Mouse (Mus musculus): ENCODE data around the gene Trpv2. TPM values are rescaled to one million over a fixed set of nuclear protein-coding genes. Genes with fewer than 3 reads are reported as not detected.

Gene Trpv2
- polyA plus RNA-seq, 1 experiment = 11.2 TPM

DNA sequence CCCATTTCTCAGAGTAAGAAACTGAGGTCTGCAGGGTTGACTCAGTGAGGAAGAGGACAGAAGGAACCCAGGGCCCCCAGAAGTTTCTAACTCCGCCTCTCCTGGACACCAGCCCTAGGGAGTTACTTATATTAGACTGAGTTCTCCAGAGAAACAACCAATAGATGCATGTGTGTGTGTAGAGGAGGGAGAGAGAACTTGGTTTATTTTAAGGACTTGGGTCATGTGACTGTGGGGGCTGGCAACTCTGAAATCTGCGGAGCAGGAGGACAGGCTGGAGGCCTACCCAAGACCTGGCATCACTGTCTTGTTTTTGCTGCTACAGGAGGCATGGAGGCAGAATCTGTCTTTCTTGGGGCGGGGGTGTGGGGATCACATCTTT, 62.5 kb downstream of the Trpv2 start:
- TF ChIP-seq GATA1 (IDR thresholded peaks at IDR 0.05; ENCODE audit: borderline replicate concordance, low read length) = no peak
- no peak for TF ChIP-seq FLI1 (IDR thresholded peaks at IDR 0.05; ENCODE audit: low read length)

DNA sequence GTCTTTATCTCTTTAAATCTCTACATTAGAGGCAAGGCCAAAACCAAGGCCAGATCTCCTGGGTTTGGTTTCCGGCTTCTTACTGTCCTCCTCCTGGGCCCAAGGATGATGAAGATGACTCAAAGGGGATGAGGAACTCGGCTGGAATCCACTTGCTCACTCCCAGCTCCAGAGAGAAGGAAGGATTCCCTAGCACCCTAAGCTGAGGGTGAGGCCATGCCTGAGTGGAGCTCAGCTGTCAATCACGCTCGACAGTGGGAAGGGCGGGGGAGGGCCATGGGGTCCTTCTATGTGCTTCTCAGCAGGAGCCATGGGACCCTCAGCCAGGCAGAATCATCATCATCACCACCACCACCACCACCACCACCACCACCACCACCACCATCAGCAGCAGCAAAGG, 63.1 kb downstream of the Trpv2 start:
- H3K4me3 ChIP-seq (replicated peaks) = no peak overlapping the region
- peaks cover 7% of the 10 kb centered on the region for H3K27me3 ChIP-seq (replicated peaks)
- peaks cover 62% of the 10 kb centered on the region for H3K4me1 ChIP-seq
- H3K9me3 ChIP-seq = no peaks in the 10 kb centered on the region
- peaks cover 2% of the 10 kb centered on the region for H3K36me3 ChIP-seq (replicated peaks; ENCODE audit: low read length)
- TF ChIP-seq FLI1 (IDR thresholded peaks at IDR 0.05; ENCODE audit: low read length) (no peak), GATA1 (IDR thresholded peaks at IDR 0.05; ENCODE audit: borderline replicate concordance, low read length) (no peak)

More for the DNA sequence above, 62.5 kb downstream of the Trpv2 start:
- H3K36me3 ChIP-seq (replicated peaks; ENCODE audit: low read length) = peaks cover 2% of the 10 kb centered on the region
- H3K4me1 ChIP-seq = peaks cover 56% of the 10 kb centered on the region
- peaks cover 7% of the 10 kb centered on the region for H3K27me3 ChIP-seq (replicated peaks)
- no peak overlapping the region for H3K4me3 ChIP-seq (replicated peaks)
- H3K9me3 ChIP-seq = no peaks in the 10 kb centered on the region

DNA sequence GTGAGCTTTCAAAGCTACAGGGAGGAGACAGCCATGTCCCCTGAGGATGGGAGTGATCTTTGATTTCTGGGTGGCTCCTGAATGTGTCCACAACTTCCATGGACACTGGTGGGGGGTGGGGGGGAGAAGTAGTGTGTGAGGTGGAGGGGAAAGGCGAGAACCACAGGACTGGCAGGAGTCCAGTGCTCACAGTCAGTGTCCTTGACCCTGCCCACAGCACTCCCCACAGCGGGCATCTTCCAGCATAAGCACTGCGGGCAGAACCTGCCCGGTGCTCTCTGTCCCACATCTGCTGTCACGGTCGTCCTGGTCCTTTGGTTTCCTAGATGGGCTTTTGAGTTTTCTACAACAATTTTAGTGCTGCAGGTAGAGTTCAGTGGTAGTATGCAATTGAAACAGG, 63.5 kb downstream of the Trpv2 start:
- Histone ChIP-seq H3K27me3 (replicated peaks) (peaks cover 7% of the 10 kb centered on the region), H3K4me3 (replicated peaks) (no peak overlapping the region), H3K9me3 (no peaks in the 10 kb centered on the region), H3K36me3 (replicated peaks; ENCODE audit: low read length) (peaks cover 2% of the 10 kb centered on the region), H3K4me1 (peaks cover 66% of the 10 kb centered on the region)
- TF ChIP-seq FLI1 (IDR thresholded peaks at IDR 0.05; ENCODE audit: low read length) (no peak), GATA1 (IDR thresholded peaks at IDR 0.05; ENCODE audit: borderline replicate concordance, low read length) (no peak)

DNA sequence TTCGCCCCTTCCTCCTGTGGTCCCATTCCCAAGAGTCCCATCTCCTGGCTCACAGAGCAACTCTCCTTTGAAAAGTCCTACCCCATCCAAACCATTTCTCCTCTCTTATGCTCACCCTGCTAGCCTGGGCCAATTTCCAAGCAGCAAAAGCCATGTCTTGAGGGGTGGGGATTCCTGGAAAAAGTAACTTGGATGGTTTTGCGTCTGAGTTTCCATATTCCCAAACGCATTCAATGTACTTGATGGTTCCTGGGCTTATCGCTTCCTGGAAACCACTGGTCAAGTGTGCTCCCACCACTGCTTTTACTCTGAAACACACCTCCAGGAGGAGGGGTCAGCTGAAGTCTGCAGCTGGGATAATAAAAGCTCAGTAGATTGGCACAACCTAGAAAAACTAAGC, 64.1 kb downstream of the Trpv2 start:
- no peak overlapping the region for H3K4me3 ChIP-seq (replicated peaks)
- no peaks in the 10 kb centered on the region for H3K9me3 ChIP-seq
- H3K4me1 ChIP-seq = peaks cover 72% of the 10 kb centered on the region
- H3K36me3 ChIP-seq (replicated peaks; ENCODE audit: low read length) = peaks cover 5% of the 10 kb centered on the region
- peaks cover 7% of the 10 kb centered on the region for H3K27me3 ChIP-seq (replicated peaks)
- TF ChIP-seq FLI1 (IDR thresholded peaks at IDR 0.05; ENCODE audit: low read length) (no peak), GATA1 (IDR thresholded peaks at IDR 0.05; ENCODE audit: borderline replicate concordance, low read length) (no peak)

DNA sequence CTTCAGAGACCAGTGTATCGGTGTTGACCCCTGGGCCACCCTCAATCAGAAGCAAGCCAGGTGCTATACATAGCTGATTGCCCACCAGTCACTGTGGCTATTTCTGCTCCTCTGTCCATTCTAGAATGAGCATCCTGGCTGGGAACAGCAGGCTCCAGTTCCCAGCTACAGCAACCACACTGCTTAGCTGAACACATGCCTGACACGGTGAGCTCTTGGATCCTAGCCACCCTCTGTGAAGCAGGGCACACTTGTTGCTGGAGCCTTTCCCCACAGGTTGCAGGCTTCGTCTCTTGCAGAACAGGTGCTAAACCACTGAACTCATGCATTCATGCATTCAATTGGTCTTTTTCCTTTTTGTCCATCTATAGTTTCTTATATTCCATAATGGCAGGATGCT, 66.1 kb downstream of the Trpv2 start:
- Histone ChIP-seq H3K27me3 (replicated peaks) (peaks cover 7% of the 10 kb centered on the region), H3K4me1 (peaks cover 86% of the 10 kb centered on the region), H3K9me3 (no peaks in the 10 kb centered on the region), H3K36me3 (replicated peaks; ENCODE audit: low read length) (peaks cover 5% of the 10 kb centered on the region), H3K4me3 (replicated peaks) (peak overlapping the region; percentile 23)
- TF ChIP-seq GATA1 (IDR thresholded peaks at IDR 0.05; ENCODE audit: borderline replicate concordance, low read length) (no peak), FLI1 (IDR thresholded peaks at IDR 0.05; ENCODE audit: low read length) (no peak)

DNA sequence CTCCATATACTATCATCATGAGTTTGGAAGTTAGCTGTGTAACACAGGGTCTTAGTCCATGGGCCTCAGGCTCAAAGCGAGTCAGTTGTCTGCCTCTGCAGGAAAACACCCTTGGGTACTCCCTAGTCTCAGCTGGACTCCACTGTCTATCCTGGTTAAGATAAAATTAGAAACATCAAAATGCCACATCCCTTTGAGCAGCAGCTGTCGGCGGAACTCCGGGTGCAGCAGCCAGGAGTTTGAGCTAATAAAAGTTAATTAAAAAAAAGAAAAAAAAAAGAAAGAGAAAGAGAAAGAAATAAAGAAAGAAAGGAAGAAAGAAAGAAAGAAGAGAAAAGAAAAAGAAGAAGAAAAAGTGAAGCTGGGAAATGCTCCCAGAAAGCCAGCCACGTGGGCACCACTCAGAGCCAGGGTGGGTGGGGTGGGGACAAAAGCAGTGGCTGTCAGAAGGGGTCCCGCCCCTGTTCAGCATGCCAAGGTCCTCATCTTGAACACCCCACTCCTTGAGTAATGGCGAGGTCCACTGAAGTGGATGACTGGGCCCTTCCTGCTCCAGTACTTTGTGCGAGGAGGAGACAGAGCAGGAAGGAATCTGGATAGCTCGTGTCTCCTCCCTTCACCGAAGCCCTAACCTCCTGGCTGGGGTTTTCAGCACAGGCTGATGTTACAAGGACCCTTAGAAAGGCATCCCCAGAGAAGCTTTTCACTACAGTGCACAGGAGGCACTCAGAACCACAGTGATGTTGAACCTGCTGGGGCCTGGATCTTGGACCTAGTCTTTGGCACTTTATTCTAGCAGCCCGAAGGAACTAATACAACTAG, 67.9 kb downstream of the Trpv2 start:
- Histone ChIP-seq H3K36me3 (replicated peaks; ENCODE audit: low read length) (peaks cover 5% of the 10 kb centered on the region), H3K27me3 (replicated peaks) (peaks cover 7% of the 10 kb centered on the region), H3K4me3 (replicated peaks) (peak overlapping the region; percentile 19), H3K4me1 (peaks cover 92% of the 10 kb centered on the region), H3K9me3 (no peaks in the 10 kb centered on the region)
- TF ChIP-seq FLI1 (IDR thresholded peaks at IDR 0.05; ENCODE audit: low read length) (no peak), GATA1 (IDR thresholded peaks at IDR 0.05; ENCODE audit: borderline replicate concordance, low read length) (no peak)

DNA sequence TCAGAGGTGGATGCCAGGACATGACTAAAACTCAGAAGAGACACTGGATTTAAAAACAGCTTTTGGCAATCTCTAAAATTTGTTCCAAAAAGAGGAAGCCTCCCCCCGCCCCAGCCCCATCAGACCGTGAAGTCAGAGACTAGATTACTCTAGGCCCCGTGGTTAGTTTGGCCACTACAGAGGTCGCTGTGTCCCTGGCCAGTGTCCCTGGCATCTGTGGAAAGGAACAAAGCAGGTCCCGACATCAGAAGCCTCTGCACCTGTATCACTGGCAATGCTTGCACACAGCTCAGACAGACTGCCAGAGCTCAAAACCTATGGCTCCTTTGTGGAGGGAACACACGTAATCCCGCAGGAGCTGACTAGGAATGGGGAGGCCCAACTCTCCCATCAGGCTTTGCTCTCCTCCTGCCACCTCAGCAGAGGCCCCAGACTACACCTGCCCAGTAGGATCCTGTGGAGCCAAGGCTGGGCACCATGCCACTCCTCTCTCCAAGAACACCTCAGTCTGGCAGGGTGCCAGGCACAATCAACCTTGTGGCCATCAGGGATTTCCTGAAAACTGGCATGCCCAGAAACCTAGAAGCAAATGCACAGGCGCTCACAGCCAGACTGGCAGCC, 68.8 kb downstream of the Trpv2 start:
- Histone ChIP-seq H3K27me3 (replicated peaks) (peaks cover 7% of the 10 kb centered on the region), H3K9me3 (no peaks in the 10 kb centered on the region), H3K36me3 (replicated peaks; ENCODE audit: low read length) (peaks cover 5% of the 10 kb centered on the region), H3K4me3 (replicated peaks) (no peak overlapping the region), H3K4me1 (peaks cover 92% of the 10 kb centered on the region)
- TF ChIP-seq FLI1 (IDR thresholded peaks at IDR 0.05; ENCODE audit: low read length) = no peak
- TF ChIP-seq GATA1 (IDR thresholded peaks at IDR 0.05; ENCODE audit: borderline replicate concordance, low read length) = no peak

DNA sequence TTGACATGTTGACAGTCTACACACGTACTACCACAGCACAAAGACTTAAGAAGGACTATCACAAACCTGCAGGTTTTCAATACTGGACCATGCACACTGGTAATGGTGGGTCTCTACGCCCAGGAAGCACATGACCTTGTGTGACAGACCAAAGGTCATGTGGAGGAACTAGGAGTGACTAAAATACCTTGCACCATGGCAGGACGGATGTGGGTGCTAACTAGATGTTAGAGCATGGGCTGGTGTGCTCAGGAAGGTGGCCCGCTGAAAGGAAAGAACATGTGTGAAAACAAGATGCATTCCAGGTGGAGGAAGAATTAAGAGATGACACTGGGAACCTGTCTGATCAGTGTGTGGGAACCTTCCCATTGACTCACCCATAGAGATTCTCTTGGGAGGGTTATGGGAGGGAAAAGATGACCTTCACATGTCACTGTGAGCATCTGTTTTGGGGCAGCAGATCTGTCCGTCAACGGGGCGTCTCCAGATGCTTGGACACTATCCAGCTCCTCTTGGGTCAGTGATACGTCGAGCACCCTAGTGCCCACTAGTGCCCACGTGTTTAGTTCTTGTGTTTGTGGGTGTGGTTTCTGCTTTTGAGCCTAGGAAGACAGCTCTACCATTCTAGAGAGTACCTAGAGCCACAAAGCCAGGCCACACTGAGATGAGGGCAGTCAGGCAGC, 69.5 kb downstream of the Trpv2 start:
- no peak overlapping the region for H3K4me3 ChIP-seq (replicated peaks)

DNA sequence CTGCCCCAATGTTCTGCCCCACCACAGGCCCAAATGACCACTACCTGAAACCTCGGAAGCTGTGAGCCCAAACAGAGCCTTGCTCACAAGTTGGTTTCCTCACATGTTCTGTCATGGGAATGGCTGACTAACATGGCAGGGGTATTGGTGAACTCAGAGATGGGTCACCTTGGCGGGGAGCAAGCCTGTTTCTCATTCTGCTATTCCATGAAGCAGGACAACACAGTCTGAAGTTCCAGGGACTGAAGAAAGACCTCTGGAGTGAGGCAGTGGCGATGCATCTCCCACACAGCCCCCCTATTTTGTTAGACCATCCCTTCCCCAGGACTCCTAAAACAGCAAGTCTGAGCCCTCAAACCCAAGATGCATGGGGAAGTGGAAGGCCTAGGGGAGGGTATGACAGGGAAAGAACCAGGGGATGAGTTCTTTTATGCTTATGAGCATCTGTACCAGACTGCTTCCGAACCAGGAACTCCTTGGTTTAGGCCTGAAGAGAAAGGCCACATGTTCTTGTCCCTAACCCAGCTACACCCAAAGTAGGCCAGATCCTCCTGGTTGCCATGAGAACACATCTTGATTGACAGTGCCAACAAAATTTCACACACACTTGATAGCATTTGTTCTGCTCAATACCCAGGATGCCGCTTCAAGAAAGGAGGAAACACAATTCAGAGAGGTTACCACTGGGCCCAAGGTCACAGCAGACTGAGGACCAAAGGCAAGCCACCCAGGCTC, 70.5 kb downstream of the Trpv2 start:
- peak overlapping the region; percentile 40 for H3K4me3 ChIP-seq (replicated peaks)
- peaks cover 4% of the 10 kb centered on the region for H3K27me3 ChIP-seq (replicated peaks)
- peaks cover 88% of the 10 kb centered on the region for H3K4me1 ChIP-seq
- no peaks in the 10 kb centered on the region for H3K9me3 ChIP-seq
- H3K36me3 ChIP-seq (replicated peaks; ENCODE audit: low read length) = peaks cover 5% of the 10 kb centered on the region
- TF ChIP-seq GATA1 (IDR thresholded peaks at IDR 0.05; ENCODE audit: borderline replicate concordance, low read length) (no peak), FLI1 (IDR thresholded peaks at IDR 0.05; ENCODE audit: low read length) (no peak)

More for the DNA sequence above, 69.5 kb downstream of the Trpv2 start:
- Histone ChIP-seq H3K27me3 (replicated peaks) (peaks cover 6% of the 10 kb centered on the region), H3K36me3 (replicated peaks; ENCODE audit: low read length) (peaks cover 5% of the 10 kb centered on the region), H3K4me1 (peaks cover 87% of the 10 kb centered on the region), H3K9me3 (no peaks in the 10 kb centered on the region)
- TF ChIP-seq GATA1 (IDR thresholded peaks at IDR 0.05; ENCODE audit: borderline replicate concordance, low read length) (no peak), FLI1 (IDR thresholded peaks at IDR 0.05; ENCODE audit: low read length) (no peak)

Measured in megakaryocyte, embryonic 14.5 days (primary cell).